Mouse (Mus musculus): ENCODE measurements around the gene Triobp. TPM values are rescaled to one million over a fixed set of nuclear protein-coding genes. Genes with fewer than 3 reads are reported as not detected.

Triobp gene
- polyA plus RNA-seq, 1 experiment from 2014 or later, result 45.8 TPM

DNA sequence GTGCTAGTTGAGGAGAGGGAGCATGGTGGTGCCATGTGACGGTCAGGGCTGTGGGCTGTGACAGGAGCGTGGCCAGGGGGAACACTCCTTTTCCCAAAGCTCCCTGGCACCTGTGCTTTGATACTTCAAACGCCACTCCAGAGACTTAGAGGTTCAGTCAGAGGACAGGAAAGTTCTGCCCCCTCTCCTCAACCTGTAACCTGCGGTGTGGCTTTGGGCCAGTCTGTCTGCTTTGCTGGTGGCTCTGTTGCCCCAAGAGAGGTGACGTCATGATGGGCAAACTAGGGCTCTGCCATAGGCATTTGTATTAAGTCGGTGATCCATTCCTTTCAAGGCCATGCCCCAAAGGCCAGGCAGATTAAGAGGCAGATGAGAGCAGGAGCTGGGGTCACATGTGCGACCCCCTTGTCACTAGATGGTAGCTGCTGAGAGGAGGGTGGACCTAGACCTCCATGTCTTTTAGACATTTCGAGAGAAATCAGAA, 30.2 kb downstream of the Triobp start:
- H3K27me3 ChIP-seq (replicated peaks), result peaks cover 9% of the 10 kb centered on the region; the same call in 1 of the 2 replicates
- no peak for ATAC-seq (ENCODE audit: extremely low read depth, insufficient number of reproducible peaks, low FRiP score, low TSS enrichment)
- no peaks in the 10 kb centered on the region for H3K9me3 ChIP-seq
- WGBS, result 83% methylated on average over 8 of the region's 8 CpGs
- H3K27ac ChIP-seq (replicated peaks), result no peak overlapping the region
- H3K4me1 ChIP-seq, result peaks cover 34% of the 10 kb centered on the region
- H3K9ac ChIP-seq, result no peak overlapping the region
- no peak overlapping the region for H3K4me2 ChIP-seq
- H3K36me3 ChIP-seq, result no peaks in the 10 kb centered on the region
- no peak overlapping the region for H3K4me3 ChIP-seq

DNA sequence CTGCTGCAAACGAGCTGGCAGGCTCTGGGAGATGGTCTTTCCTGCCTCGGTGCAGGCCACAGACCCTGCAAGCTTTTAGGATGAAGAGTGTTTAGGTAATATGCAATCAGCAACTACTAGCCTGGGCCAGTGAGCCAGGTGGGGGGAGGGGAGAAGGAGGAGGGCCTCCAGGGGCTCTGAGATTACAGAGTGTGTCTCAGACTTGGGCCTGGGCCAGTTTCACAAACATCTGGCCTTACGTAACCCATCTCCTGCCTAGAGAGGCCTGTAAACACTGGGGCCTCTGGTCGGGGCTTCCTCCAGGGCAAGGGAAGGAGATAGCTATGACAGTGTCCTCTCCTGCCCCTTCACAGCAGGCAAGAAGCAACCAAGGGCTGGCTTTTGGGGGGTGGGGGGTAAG, 31.4 kb downstream of the Triobp start:
- Histone ChIP-seq H3K4me1 (peaks cover 38% of the 10 kb centered on the region), H3K36me3 (no peaks in the 10 kb centered on the region), H3K9me3 (no peaks in the 10 kb centered on the region), H3K4me2 (peak overlapping the region; percentile 1), H3K9ac (peak overlapping the region; percentile 65), H3K27ac (replicated peaks) (peak overlapping the region; percentile 64), H3K27me3 (replicated peaks) (no peaks in the 10 kb centered on the region; the same call in 1 of the 2 replicates), H3K4me3 (no peak overlapping the region)
- peak; percentile 14; the same call in 1 of the 2 replicates for ATAC-seq (ENCODE audit: extremely low read depth, insufficient number of reproducible peaks, low FRiP score, low TSS enrichment)
- WGBS, result 4% methylated on average over 4 of the region's 4 CpGs

DNA sequence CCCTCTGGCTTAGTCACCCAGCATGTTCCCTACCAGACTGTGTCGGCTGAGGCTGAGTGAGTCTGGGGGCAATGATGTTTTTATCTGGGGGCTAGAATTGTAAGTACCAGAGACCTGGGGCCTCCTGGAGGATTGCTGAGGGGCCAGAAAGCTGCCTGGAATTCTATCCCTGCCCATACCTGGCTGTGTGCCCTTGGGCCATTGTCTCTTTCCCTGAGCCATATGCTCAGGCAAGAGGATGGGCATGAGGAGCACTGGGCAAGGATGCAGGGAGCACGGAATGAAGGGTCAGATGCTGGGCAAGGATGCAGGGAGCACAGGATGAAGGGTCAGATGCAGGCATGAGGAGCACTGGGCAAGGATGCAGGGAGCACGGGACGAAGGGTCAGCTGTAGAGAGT, 32.6 kb downstream of the Triobp start:
- Histone ChIP-seq H3K36me3 (no peaks in the 10 kb centered on the region), H3K27me3 (replicated peaks) (no peaks in the 10 kb centered on the region; the same call in 1 of the 2 replicates), H3K4me2 (no peak overlapping the region), H3K9ac (peak overlapping the region; percentile 3; the same call in 1 of the 2 replicates), H3K4me3 (no peak overlapping the region), H3K9me3 (no peaks in the 10 kb centered on the region), H3K27ac (replicated peaks) (no peak overlapping the region), H3K4me1 (peaks cover 50% of the 10 kb centered on the region)
- 82% methylated on average over 4 of the region's 4 CpGs for WGBS
- ATAC-seq (ENCODE audit: extremely low read depth, insufficient number of reproducible peaks, low FRiP score, low TSS enrichment), result no peak

DNA sequence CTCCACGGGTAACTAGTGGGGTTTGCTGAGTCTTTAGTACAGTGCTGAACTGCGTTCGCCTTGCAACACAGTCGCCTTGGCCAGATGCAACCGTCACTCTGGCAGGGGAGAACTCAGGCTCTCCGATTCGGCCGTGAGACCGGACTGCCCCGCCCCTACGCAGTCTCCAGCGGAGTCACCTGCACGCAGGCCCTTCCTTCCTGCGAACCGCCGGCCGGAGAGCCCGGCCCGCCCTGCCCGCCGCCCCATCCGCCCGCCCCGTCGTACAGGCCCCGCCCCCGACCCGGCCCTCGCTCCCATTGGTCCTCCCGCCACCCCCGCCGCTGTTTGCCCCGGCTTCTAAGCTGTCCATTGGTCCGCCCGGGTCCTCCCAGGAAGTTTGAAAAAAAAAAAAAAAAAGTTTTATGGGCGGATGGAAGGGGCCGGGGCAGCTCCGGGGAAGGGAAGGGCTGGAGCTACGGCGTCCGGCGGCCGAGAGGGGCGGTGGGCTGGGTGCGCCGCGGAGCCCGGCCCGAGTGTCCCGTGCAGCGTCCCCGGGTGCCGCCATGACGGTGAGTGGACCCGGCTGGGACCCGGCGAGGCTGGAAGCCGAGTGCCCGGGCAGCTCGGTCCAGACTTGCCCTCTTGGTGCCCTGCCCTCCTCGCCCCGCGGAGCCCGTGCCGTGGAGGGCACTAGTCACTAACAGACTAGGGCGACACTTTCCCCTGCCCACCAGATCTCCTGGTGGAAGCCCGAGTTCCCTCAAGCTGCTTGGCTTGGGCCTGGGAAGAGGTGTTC, 35.3 kb downstream of the Triobp start:
- Histone ChIP-seq H3K9me3 (no peaks in the 10 kb centered on the region), H3K27ac (replicated peaks) (peak overlapping the region; percentile 95)

DNA sequence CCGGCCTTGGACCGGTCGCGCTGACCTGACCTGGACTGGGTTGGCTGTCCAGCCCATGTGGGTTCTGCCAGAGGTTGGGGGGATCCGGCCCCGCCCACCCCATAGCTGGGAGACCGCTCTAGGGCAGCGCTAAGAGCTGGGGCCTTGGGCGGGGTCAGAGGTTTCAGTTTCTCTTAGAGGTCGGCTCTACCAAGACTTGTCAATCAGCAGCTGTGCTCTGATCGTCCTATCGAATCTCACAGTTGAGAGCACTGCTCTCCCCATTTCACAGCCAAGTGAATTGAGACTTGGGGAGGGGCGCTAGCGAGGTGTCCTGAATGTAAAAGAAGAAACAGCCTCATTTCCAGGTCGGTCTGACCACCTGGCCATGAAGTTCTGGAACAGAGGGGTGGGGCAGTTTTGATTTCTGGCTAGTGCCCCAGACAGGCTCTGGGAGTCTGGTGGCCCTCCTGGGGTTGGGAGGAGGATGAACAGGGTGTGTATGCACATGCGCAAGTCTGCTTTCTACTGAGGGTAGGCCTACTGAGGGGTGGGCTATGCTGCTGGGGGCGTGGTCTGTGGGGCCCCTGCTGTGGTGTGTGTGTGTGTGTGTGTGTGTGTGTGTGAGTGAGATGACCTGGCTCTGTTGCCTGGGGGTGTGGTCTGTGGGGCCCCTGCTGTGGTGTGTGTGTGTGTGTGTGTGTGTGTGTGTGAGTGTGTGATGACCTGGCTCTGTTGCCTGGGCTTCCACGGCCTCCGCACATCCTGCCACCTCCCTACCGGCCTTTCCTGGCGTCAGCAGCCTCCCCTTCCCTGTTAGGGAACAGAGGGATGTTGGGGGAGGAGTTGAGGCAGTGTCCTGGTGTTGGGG, 36.1 kb downstream of the Triobp start:
- peaks cover 76% of the 10 kb centered on the region for H3K4me1 ChIP-seq
- peak; percentile 55 for ATAC-seq (ENCODE audit: extremely low read depth, insufficient number of reproducible peaks, low FRiP score, low TSS enrichment)
- no peaks in the 10 kb centered on the region for H3K9me3 ChIP-seq
- H3K9ac ChIP-seq, result peak overlapping the region; percentile 96
- 1% methylated on average over 21 of the region's 21 CpGs for WGBS
- H3K36me3 ChIP-seq, result peaks cover 10% of the 10 kb centered on the region
- peak overlapping the region; percentile 95 for H3K27ac ChIP-seq (replicated peaks)
- H3K27me3 ChIP-seq (replicated peaks), result no peaks in the 10 kb centered on the region
- peak overlapping the region; percentile 97 for H3K4me3 ChIP-seq
- H3K4me2 ChIP-seq, result peak overlapping the region; percentile 90

More for the DNA sequence above, 35.3 kb downstream of the Triobp start:
- Histone ChIP-seq H3K27me3 (replicated peaks) (no peaks in the 10 kb centered on the region), H3K4me3 (peak overlapping the region; percentile 97), H3K4me1 (peaks cover 74% of the 10 kb centered on the region), H3K9ac (peak overlapping the region; percentile 96), H3K4me2 (peak overlapping the region; percentile 90), H3K36me3 (peaks cover 2% of the 10 kb centered on the region)
- peak; percentile 81 for ATAC-seq (ENCODE audit: extremely low read depth, insufficient number of reproducible peaks, low FRiP score, low TSS enrichment)
- WGBS, result under 1% methylated on average over 62 of the region's 67 CpGs

DNA sequence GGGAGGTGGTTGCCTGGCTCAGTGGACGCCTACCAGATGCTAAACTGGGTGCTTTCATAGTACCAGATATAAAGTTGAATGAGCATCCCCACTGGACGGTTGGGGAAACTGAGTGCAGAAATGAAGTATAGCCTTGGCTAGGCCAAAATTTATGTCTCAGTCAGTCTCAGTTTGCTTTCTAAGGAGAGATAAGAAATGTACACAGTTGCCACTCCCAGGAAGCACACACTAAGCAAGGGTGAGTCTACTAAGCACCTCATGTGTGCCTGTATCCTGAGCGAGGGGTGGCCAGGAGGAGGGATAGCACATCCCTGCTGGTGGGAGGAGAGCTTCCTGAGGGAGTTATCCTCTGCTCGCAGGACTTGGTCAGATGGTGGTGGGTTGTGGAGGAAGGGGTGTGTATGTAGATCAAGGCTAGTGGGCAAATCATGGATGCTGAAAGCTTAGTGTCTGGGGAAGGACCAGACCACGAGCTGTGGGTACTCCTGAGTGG, 36.8 kb downstream of the Triobp start:
- H3K9ac ChIP-seq, result peak overlapping the region; percentile 96
- H3K4me1 ChIP-seq, result peaks cover 76% of the 10 kb centered on the region
- no peaks in the 10 kb centered on the region for H3K27me3 ChIP-seq (replicated peaks)
- H3K4me2 ChIP-seq, result peak overlapping the region; percentile 90
- peaks cover 17% of the 10 kb centered on the region for H3K36me3 ChIP-seq
- peak overlapping the region; percentile 95 for H3K27ac ChIP-seq (replicated peaks)
- ATAC-seq (ENCODE audit: extremely low read depth, insufficient number of reproducible peaks, low FRiP score, low TSS enrichment), result no peak
- WGBS, result 24% methylated on average over 5 of the region's 5 CpGs
- peak overlapping the region; percentile 97 for H3K4me3 ChIP-seq
- no peaks in the 10 kb centered on the region for H3K9me3 ChIP-seq

DNA sequence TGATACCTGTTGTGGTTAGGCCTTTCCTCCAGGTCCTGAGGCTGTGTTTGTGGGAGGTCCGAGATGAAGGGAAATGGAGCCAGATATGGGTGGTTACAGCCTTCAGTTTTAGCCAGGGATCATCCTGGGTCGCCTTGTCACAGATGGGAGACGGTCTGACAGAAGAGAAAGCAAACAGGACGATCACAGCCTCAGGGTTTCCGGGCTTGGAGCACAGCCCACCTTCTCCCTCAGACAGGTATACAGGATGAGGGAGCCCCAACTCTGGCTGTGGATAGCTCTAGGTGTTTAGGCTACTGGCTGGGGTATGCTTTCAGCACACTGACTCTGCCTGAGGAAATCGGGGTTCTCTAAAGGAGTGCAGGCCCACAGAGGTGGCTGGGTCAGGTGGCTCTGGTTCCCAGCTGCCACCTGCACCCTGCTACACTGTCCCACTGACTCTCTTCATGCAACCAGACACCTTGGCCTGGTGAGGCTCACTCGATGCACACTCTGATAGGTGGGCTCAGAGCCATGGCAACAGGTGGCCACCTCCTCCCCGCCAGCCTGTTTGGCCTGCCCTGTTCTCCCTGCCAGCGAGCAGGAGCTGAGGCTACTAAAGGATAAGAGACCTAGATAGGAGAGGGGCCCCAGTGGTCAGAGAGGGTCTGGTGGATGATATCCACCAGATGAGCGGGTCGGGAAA, 39.2 kb downstream of the Triobp start:
- Histone ChIP-seq H3K4me3 (no peak overlapping the region), H3K27me3 (replicated peaks) (no peaks in the 10 kb centered on the region), H3K36me3 (peaks cover 40% of the 10 kb centered on the region), H3K9ac (peak overlapping the region; percentile 63), H3K4me1 (peaks cover 76% of the 10 kb centered on the region), H3K4me2 (no peak overlapping the region), H3K9me3 (no peaks in the 10 kb centered on the region), H3K27ac (replicated peaks) (no peak overlapping the region)
- ATAC-seq (ENCODE audit: extremely low read depth, insufficient number of reproducible peaks, low FRiP score, low TSS enrichment), result no peak
- 39% methylated on average over 11 of the region's 11 CpGs for WGBS

DNA sequence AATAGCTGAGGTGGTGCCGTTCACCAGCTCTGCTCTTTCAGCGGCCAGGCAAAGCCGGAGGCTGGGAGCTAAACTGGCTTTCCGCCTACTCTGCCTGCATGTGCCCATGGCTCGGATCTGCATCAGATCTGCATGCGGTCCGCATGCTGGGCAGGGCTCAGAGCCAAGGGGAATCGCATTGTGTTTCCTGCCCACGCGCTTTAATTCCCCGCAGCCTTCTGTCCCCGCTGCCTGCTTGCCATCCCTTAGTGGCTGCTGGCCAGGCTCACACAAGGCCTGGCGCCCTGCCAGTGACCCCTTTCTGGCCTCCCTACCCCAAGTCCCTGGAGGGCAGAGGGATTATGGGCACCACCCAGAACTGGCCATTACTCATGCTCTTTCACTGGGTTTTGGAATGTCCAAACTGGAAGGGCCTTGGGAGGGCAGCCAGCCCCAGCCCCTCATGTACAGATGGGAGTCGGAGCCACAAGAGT, 41.0 kb downstream of the Triobp start:
- no peak for ATAC-seq (ENCODE audit: extremely low read depth, insufficient number of reproducible peaks, low FRiP score, low TSS enrichment)
- Histone ChIP-seq H3K4me3 (no peak overlapping the region), H3K4me2 (peak overlapping the region; percentile 18; the same call in 1 of the 2 replicates), H3K9me3 (no peaks in the 10 kb centered on the region), H3K9ac (peak overlapping the region; percentile 63), H3K36me3 (peaks cover 59% of the 10 kb centered on the region), H3K4me1 (peaks cover 67% of the 10 kb centered on the region), H3K27me3 (replicated peaks) (no peaks in the 10 kb centered on the region), H3K27ac (replicated peaks) (peak overlapping the region; percentile 62)
- 53% methylated on average over 14 of the region's 14 CpGs for WGBS

DNA sequence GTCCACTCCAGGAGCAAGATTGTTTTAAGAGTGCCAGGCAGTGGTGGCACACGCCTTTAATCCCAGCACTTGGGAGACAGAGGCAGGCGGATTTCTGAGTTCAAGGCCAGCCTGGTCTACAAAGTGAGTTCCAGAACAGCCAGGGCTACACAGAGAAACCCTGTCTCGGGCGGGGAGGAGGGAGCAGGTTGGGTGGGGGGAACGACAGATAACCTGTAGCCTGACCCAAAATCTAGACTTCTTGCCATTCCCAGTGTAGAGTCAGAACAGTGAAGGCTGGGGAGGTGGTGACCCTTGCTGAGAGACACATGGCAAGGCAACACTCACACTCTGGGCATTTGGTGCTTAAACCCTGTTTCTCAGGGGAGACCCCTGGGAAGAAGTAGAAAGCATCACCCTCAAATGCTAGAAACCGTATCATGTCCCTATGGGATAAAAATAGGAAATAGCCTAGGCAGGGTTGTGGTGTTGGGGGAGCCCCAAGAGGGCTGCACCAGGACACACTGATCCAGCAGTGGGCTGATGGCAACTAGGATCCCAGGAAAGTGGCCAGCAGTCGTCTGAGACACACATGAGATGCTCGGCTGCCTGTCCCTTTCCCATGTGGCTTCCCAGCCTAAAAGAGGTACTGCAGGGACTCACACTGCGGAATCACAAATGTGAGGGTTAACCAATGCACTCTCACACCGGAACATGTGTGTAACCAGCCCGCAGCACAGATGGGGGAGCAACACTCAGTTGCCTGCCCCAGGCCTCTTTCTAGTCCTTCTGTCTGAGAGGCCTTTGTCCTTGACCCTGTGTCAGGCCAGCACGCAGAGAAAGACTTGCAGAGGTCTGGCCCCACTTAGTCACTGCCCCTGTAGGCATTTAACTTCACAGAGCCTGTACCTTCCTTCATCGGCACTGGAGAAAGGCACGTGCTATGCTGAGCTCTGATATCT, 41.9 kb downstream of the Triobp start:
- H3K27me3 ChIP-seq (replicated peaks), result no peaks in the 10 kb centered on the region
- no peak overlapping the region for H3K4me3 ChIP-seq
- H3K4me1 ChIP-seq, result peaks cover 58% of the 10 kb centered on the region
- 74% methylated on average over 14 of the region's 14 CpGs for WGBS
- H3K27ac ChIP-seq (replicated peaks), result peak overlapping the region; percentile 62
- H3K4me2 ChIP-seq, result no peak overlapping the region
- ATAC-seq (ENCODE audit: extremely low read depth, insufficient number of reproducible peaks, low FRiP score, low TSS enrichment), result no peak
- peak overlapping the region; percentile 63 for H3K9ac ChIP-seq
- peaks cover 68% of the 10 kb centered on the region for H3K36me3 ChIP-seq
- H3K9me3 ChIP-seq, result no peaks in the 10 kb centered on the region

DNA sequence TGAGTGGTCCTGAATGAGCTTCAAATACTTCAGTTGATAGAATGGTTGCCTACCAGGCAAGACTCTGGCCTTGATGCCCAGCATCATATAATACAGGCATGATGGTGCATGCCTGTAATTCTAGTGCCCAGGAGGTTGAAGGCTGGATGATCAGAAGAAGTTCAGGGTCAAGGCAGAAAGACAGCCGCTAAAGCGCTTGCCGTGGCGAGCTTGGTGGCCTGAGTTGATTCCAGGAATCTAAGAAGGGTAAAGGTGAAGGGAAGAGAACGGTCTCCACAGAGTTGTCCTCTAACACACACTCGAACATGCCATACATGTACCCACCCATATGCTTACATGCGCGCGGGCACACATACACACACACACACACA, 42.6 kb downstream of the Triobp start:
- no peaks in the 10 kb centered on the region for H3K9me3 ChIP-seq
- H3K36me3 ChIP-seq, result peaks cover 74% of the 10 kb centered on the region

More for the DNA sequence above, 42.6 kb downstream of the Triobp start:
- Histone ChIP-seq H3K4me2 (no peak overlapping the region), H3K4me1 (peaks cover 52% of the 10 kb centered on the region), H3K27me3 (replicated peaks) (no peaks in the 10 kb centered on the region), H3K27ac (replicated peaks) (peak overlapping the region; percentile 62), H3K4me3 (no peak overlapping the region), H3K9ac (no peak overlapping the region)
- WGBS, result 84% methylated on average over 9 of the region's 9 CpGs
- no peak for ATAC-seq (ENCODE audit: extremely low read depth, insufficient number of reproducible peaks, low FRiP score, low TSS enrichment)
